Mouse (Mus musculus): Measurements from ENCODE around the gene Kcnmb4.

Kcnmb4 gene

GRCm38 (mm10) chr10:116432421-116432820 is 41.3 kb downstream of the Kcnmb4 start:
- DNase-seq (ENCODE audit: low read depth, low spot score) = no peak
- no peaks in the 10 kb centered on the region for H3K36me3 ChIP-seq (ENCODE audit: control insufficient read depth, insufficient read depth, low read length, poor library complexity, severe bottlenecking)
- no peaks in the 10 kb centered on the region for H3K27me3 ChIP-seq (ENCODE audit: control insufficient read depth, insufficient read depth, low read length, poor library complexity, severe bottlenecking)

- Histone ChIP-seq H3K27me3 (ENCODE audit: control insufficient read depth, insufficient read depth, low read length, poor library complexity, severe bottlenecking) (no peaks in the 10 kb centered on the region), H3K36me3 (ENCODE audit: control insufficient read depth, insufficient read depth, low read length, poor library complexity, severe bottlenecking) (no peaks in the 10 kb centered on the region)
- DNase-seq (ENCODE audit: low read depth, low spot score) = no peak
These were observed 45.5 kb downstream of the Kcnmb4 start for GRCm38 (mm10) chr10:116428026-116428780.

GRCm38 (mm10) chr10:116426176-116426575 is 47.5 kb downstream of the Kcnmb4 start:
- DNase-seq (ENCODE audit: low read depth, low spot score) = no peak

GRCm38 (mm10) chr10:116424921-116425320 is 48.8 kb downstream of the Kcnmb4 start:
- H3K27me3 ChIP-seq (ENCODE audit: control insufficient read depth, insufficient read depth, low read length, poor library complexity, severe bottlenecking) = no peaks in the 10 kb centered on the region
- DNase-seq (ENCODE audit: low read depth, low spot score) = no peak
- no peaks in the 10 kb centered on the region for H3K36me3 ChIP-seq (ENCODE audit: control insufficient read depth, insufficient read depth, low read length, poor library complexity, severe bottlenecking)

More at GRCm38 (mm10) chr10:116426176-116426575, 47.5 kb downstream of the Kcnmb4 start:
- no peaks in the 10 kb centered on the region for H3K36me3 ChIP-seq (ENCODE audit: control insufficient read depth, insufficient read depth, low read length, poor library complexity, severe bottlenecking)
- H3K27me3 ChIP-seq (ENCODE audit: control insufficient read depth, insufficient read depth, low read length, poor library complexity, severe bottlenecking) = no peaks in the 10 kb centered on the region

GRCm38 (mm10) chr10:116422551-116422950 is 51.1 kb downstream of the Kcnmb4 start:
- DNase-seq (ENCODE audit: low read depth, low spot score) = no peak
- Histone ChIP-seq H3K27me3 (ENCODE audit: control insufficient read depth, insufficient read depth, low read length, poor library complexity, severe bottlenecking) (no peaks in the 10 kb centered on the region), H3K36me3 (ENCODE audit: control insufficient read depth, insufficient read depth, low read length, poor library complexity, severe bottlenecking) (no peaks in the 10 kb centered on the region)

- Histone ChIP-seq H3K36me3 (ENCODE audit: control insufficient read depth, insufficient read depth, low read length, poor library complexity, severe bottlenecking) (no peaks in the 10 kb centered on the region), H3K27me3 (ENCODE audit: control insufficient read depth, insufficient read depth, low read length, poor library complexity, severe bottlenecking) (no peaks in the 10 kb centered on the region)
- no peak for DNase-seq (ENCODE audit: low read depth, low spot score)
These were observed 52.7 kb downstream of the Kcnmb4 start for GRCm38 (mm10) chr10:116420976-116421375.

- H3K36me3 ChIP-seq (ENCODE audit: control insufficient read depth, insufficient read depth, low read length, poor library complexity, severe bottlenecking) = no peaks in the 10 kb centered on the region
- H3K27me3 ChIP-seq (ENCODE audit: control insufficient read depth, insufficient read depth, low read length, poor library complexity, severe bottlenecking) = no peaks in the 10 kb centered on the region
- no peak for DNase-seq (ENCODE audit: low read depth, low spot score)
These were observed 55.5 kb downstream of the Kcnmb4 start for GRCm38 (mm10) chr10:116418121-116418726.

- DNase-seq (ENCODE audit: low read depth, low spot score) = no peak
- no peaks in the 10 kb centered on the region for H3K36me3 ChIP-seq (ENCODE audit: control insufficient read depth, insufficient read depth, low read length, poor library complexity, severe bottlenecking)
- H3K27me3 ChIP-seq (ENCODE audit: control insufficient read depth, insufficient read depth, low read length, poor library complexity, severe bottlenecking) = no peaks in the 10 kb centered on the region
These were observed 57.0 kb downstream of the Kcnmb4 start for GRCm38 (mm10) chr10:116416726-116417125.

- no peaks in the 10 kb centered on the region for H3K27me3 ChIP-seq (ENCODE audit: control insufficient read depth, insufficient read depth, low read length, poor library complexity, severe bottlenecking)
- no peaks in the 10 kb centered on the region for H3K36me3 ChIP-seq (ENCODE audit: control insufficient read depth, insufficient read depth, low read length, poor library complexity, severe bottlenecking)
- DNase-seq (ENCODE audit: low read depth, low spot score) = no peak
These were observed 57.5 kb downstream of the Kcnmb4 start for GRCm38 (mm10) chr10:116416142-116416541.

- DNase-seq (ENCODE audit: low read depth, low spot score) = no peak
- H3K27me3 ChIP-seq (ENCODE audit: control insufficient read depth, insufficient read depth, low read length, poor library complexity, severe bottlenecking) = no peaks in the 10 kb centered on the region
These were observed 62.9 kb downstream of the Kcnmb4 start for GRCm38 (mm10) chr10:116410826-116411225.

GRCm38 (mm10) chr10:116407684-116408359 is 65.9 kb downstream of the Kcnmb4 start:
- H3K36me3 ChIP-seq (ENCODE audit: control insufficient read depth, insufficient read depth, low read length, poor library complexity, severe bottlenecking) = no peaks in the 10 kb centered on the region
- DNase-seq (ENCODE audit: low read depth, low spot score) = no peak
- no peaks in the 10 kb centered on the region for H3K27me3 ChIP-seq (ENCODE audit: control insufficient read depth, insufficient read depth, low read length, poor library complexity, severe bottlenecking)

More at GRCm38 (mm10) chr10:116410826-116411225, 62.9 kb downstream of the Kcnmb4 start:
- H3K36me3 ChIP-seq (ENCODE audit: control insufficient read depth, insufficient read depth, low read length, poor library complexity, severe bottlenecking) = no peaks in the 10 kb centered on the region

- Histone ChIP-seq H3K36me3 (ENCODE audit: control insufficient read depth, insufficient read depth, low read length, poor library complexity, severe bottlenecking) (no peaks in the 10 kb centered on the region), H3K27me3 (ENCODE audit: control insufficient read depth, insufficient read depth, low read length, poor library complexity, severe bottlenecking) (no peaks in the 10 kb centered on the region)
- DNase-seq (ENCODE audit: low read depth, low spot score) = no peak
These were observed 68.7 kb downstream of the Kcnmb4 start for GRCm38 (mm10) chr10:116405011-116405410.

- Histone ChIP-seq H3K27me3 (ENCODE audit: control insufficient read depth, insufficient read depth, low read length, poor library complexity, severe bottlenecking) (no peaks in the 10 kb centered on the region), H3K36me3 (ENCODE audit: control insufficient read depth, insufficient read depth, low read length, poor library complexity, severe bottlenecking) (no peaks in the 10 kb centered on the region)
- DNase-seq (ENCODE audit: low read depth, low spot score) = no peak
These were observed 70.0 kb downstream of the Kcnmb4 start for GRCm38 (mm10) chr10:116403679-116404078.

- H3K36me3 ChIP-seq (ENCODE audit: control insufficient read depth, insufficient read depth, low read length, poor library complexity, severe bottlenecking) = no peaks in the 10 kb centered on the region
- no peak for DNase-seq (ENCODE audit: low read depth, low spot score)
- H3K27me3 ChIP-seq (ENCODE audit: control insufficient read depth, insufficient read depth, low read length, poor library complexity, severe bottlenecking) = no peaks in the 10 kb centered on the region
These were observed 70.8 kb downstream of the Kcnmb4 start for GRCm38 (mm10) chr10:116402742-116403425.

GRCm38 (mm10) chr10:116397973-116398372 is 75.7 kb downstream of the Kcnmb4 start:
- no peak for DNase-seq (ENCODE audit: low read depth, low spot score)
- Histone ChIP-seq H3K27me3 (ENCODE audit: control insufficient read depth, insufficient read depth, low read length, poor library complexity, severe bottlenecking) (no peaks in the 10 kb centered on the region), H3K36me3 (ENCODE audit: control insufficient read depth, insufficient read depth, low read length, poor library complexity, severe bottlenecking) (no peaks in the 10 kb centered on the region)
